Mouse (Mus musculus) embryo, embryonic 10.5 days (tissue): Measurements from ENCODE around the gene Plekha1.

Experiments used
- DNase-seq: peaks from one replicate; pipeline ENCODE4 v3.0.0-alpha.2; 2015; ENCODE audit warnings: low spot score

Plekha1 gene

DNA sequence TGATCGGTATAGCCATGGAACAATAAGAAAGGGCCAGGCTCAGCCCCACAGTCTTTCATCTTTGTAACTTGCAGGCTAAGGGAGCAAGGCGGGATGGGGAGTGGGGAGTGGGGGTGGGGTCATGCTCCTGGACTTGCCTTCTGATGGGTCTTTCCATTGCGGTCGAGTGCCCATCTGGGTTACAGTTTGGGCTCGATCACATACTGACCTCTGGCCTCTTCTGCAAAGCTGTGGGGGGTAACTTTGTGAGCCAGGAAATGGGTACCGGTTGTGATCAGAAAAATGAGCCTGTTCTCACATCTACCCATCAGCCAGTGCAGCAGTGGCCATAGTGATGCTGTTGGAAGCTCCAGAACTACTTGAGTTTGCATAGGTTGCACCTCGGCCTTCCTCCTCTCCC lies 93.0 kb downstream of the Plekha1 start:
- no peak for DNase-seq

DNA sequence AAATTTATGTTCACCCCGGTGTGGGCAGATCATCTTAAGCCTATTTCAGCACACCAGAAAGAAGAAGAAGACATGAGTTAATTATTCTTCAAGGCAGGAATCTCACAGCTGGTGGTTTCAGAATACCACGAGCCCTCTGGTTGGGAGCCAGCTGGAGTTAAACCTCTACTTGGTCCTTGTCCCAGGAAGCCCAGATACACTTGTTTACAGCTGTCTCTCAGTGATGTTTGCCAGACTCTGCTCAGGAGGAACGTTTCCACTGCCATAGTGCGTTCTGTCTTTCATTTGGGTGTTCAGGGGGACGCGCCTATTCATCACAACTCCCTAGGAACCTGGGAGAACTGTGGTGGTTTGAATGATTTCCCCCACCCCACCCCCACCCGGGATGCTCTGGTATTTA lies 94.3 kb downstream of the Plekha1 start:
- no peak for DNase-seq

DNA sequence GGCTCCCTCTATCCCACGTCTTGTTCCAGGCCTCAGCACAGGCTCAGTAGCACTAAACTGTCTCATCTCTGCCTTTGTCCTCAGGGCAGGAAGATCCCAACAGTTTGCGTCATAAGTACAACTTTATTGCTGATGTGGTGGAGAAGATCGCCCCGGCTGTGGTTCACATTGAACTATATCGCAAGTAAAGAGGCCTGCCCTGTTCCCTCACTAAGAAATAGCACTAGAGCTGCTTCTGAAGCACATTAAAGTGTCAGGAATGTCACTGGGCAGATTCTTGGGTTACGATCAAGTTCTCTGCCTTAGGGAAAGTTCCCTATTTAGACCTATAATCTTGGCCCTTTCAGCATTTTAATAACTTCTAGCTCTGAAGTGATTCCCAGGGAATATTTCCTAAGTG lies 95.9 kb downstream of the Plekha1 start:
- DNase-seq: no peak
